Mouse (Mus musculus): Measurements from ENCODE around the gene Lpin2.

DNA sequence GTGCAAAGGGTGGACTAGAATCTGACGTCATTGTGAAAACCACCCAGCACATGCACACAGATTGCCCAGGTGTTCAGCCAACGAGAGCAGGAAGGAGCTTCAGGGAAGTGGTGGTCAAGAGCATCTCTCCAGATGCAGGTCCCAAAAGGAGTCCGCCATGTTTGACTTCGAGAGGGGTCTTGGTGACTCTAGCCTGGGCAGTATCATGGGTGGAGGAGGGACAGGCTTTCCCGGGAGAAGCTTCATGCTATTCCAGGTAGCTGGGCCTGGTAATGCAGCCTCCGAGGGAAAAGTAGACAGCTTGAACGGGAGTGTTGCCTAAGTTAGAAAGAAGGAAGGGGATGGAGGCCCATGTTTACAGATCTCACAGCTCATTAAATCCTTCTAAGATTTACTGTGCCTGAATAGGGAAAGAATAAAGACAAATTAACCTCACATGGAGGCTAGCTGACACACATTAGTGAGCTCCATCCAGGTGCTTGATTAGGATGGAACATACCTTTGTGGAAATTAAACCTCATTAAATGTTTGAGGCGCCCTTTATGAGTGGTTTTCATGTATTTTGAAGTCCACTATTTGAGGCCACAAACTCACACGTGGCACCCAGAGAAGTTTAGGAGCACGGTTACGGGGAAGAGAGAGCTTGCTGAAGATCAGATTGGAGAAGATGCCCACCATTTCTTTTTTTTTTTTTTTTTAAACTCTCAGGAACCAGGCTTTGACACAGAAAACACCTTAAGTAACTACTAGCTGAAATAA lies 2.6 kb upstream of the Lpin2 start:
- TF ChIP-seq CTCF (IDR thresholded peaks at IDR 0.05; ENCODE audit: low read depth, low read length): no peak
- TF ChIP-seq POLR2A (IDR thresholded peaks at IDR 0.05; ENCODE audit: borderline replicate concordance, low read depth, low read length): no peak
